Mouse (Mus musculus) embryonic fibroblast, embryonic 13.5 days (primary cell): Measurements from ENCODE around the gene Ppp1r1c.

ENCODE experiments used
- CTCF ChIP-seq: IDR thresholded peaks from 2 replicates; pipeline ENCODE4 v1.5.1; 2011; ENCODE audit warnings: mild to moderate bottlenecking, control low read depth, low read length, moderate library complexity, borderline replicate concordance; ENCODE audit not compliant: insufficient read depth
- POLR2A ChIP-seq: IDR thresholded peaks from 2 replicates; pipeline ENCODE4 v1.6.1; 2011; ENCODE audit warnings: low read depth, mild to moderate bottlenecking, control low read depth, low read length, moderate library complexity

- TF ChIP-seq CTCF, result no peak
- TF ChIP-seq POLR2A, result no peak
Measured at GRCm38 (mm10) chr2:79683258-79683657, 24.3 kb upstream of the Ppp1r1c start.
